Mouse (Mus musculus): ENCODE data around the gene Zfp82. TPM values are rescaled to one million over a fixed set of nuclear protein-coding genes. Genes with fewer than 3 reads are reported as not detected.
"Not testable (repeated sequence)": the region's sequence is repeated elsewhere in the genome, so short reads cannot be mapped to it uniquely, and the experiment has no call there.

Zfp82 gene
- 1 to 10 TPM; 1.4 to 1.7 TPM for total RNA-seq (2021)
- long read RNA-seq, experiment 1 = 0 reads
- long read RNA-seq, experiment 2, partial matches to known transcripts = 1 of 1 reads
- long read RNA-seq, experiment 2, other reads (novel, unspliced or antisense) = 0 of 1 reads

- peak; percentile 70 to 75 for DNase-seq
- intact Hi-C loops (cut with DNase I) = no loop called here
These were observed at the start of gene Zfp82 for GRCm38 (mm10) chr7:30072146-30073028. Gene Zfp82 (minus strand): TSS chr7:30072900.

- DNase-seq = no peak
These were observed 49.5 kb upstream of the Zfp82 start for GRCm38 (mm10) chr7:30122188-30122530.

GRCm38 (mm10) chr7:30121308-30122187 is 48.8 kb upstream of the Zfp82 start, which contains the start of gene Zfp382:
Gene Zfp382 (plus strand): TSS chr7:30121942.
- DNase-seq = peak; percentile 85 to 87
- intact Hi-C loops (cut with DNase I) = no loop called here

More at GRCm38 (mm10) chr7:30122188-30122530, 49.5 kb upstream of the Zfp82 start:
- intact Hi-C loops (cut with DNase I) = no loop called here

GRCm38 (mm10) chr7:30117935-30118334 is 45.2 kb upstream of the Zfp82 start:
- intact Hi-C loops (cut with DNase I); DNase-seq: not testable (repeated sequence)

GRCm38 (mm10) chr7:30116076-30116475 is 43.4 kb upstream of the Zfp82 start:
- no peak for DNase-seq
- intact Hi-C loops (cut with DNase I) = no loop called here

- DNase-seq = peak in 1 of 2 experiments; percentile 26
- intact Hi-C loops (cut with DNase I) = no loop called here
These were observed 26.6 kb upstream of the Zfp82 start for GRCm38 (mm10) chr7:30099297-30099696.

- intact Hi-C loops (cut with DNase I) = no loop called here
- no peak for DNase-seq
These were observed 22.9 kb upstream of the Zfp82 start for GRCm38 (mm10) chr7:30095551-30096125.

GRCm38 (mm10) chr7:30094646-30095429 is 22.1 kb upstream of the Zfp82 start, which contains the start of gene Zfp260:
Gene Zfp260 (plus strand): TSS chr7:30094777.
- DNase-seq = peak; percentile 82 to 85
- intact Hi-C loops (cut with DNase I) = loop anchor here (5.0 kb wide), 1 partner anchor 82 kb away; no protein-coding TSS in a partner anchor

- DNase-seq = no peak
- intact Hi-C loops (cut with DNase I) = loop anchor here (5.0 kb wide), 1 partner anchor 83 kb away; no protein-coding TSS in a partner anchor
These were observed 21.3 kb upstream of the Zfp82 start for GRCm38 (mm10) chr7:30093918-30094415.

GRCm38 (mm10) chr7:30092666-30093065 is 20.0 kb upstream of the Zfp82 start:
- intact Hi-C loops (cut with DNase I) = loop anchor here (5.0 kb wide), 1 partner anchor 85 kb away; no protein-coding TSS in a partner anchor

GRCm38 (mm10) chr7:30090970-30091585 is 18.4 kb upstream of the Zfp82 start:
- no peak for DNase-seq
- intact Hi-C loops (cut with DNase I) = loop anchor here (5.0 kb wide), 1 partner anchor 86 kb away; no protein-coding TSS in a partner anchor

More at GRCm38 (mm10) chr7:30092666-30093065, 20.0 kb upstream of the Zfp82 start:
- no peak for DNase-seq

GRCm38 (mm10) chr7:30090092-30090969 is 17.6 kb upstream of the Zfp82 start, which contains the start of the genes Gm26920 and Zfp566:
Gene Gm26920 (minus strand): TSS chr7:30090410.
Gene Zfp566 (minus strand): TSS chr7:30090527.
- DNase-seq = peak; percentile 95 to 96
- intact Hi-C loops (cut with DNase I) = loop anchor here (5.0 kb wide), 1 partner anchor 87 kb away; no protein-coding TSS in a partner anchor

GRCm38 (mm10) chr7:30089405-30089804 is 16.7 kb upstream of the Zfp82 start:
- DNase-seq = no peak
- intact Hi-C loops (cut with DNase I) = loop anchor here (5.0 kb wide), 1 partner anchor 72 kb away; no protein-coding TSS in a partner anchor

- DNase-seq = no peak
- intact Hi-C loops (cut with DNase I) = loop anchor here (5.0 kb wide), 1 partner anchor 69 kb away; no protein-coding TSS in a partner anchor
These were observed 13.8 kb upstream of the Zfp82 start for GRCm38 (mm10) chr7:30086524-30086923.

GRCm38 (mm10) chr7:30064622-30065021 is 8.1 kb downstream of the Zfp82 start:
- no peak for DNase-seq

GRCm38 (mm10) chr7:30062478-30062877 is 10.2 kb downstream of the Zfp82 start:
- intact Hi-C loops (cut with DNase I) = no loop called here
- DNase-seq = no peak

More at GRCm38 (mm10) chr7:30064622-30065021, 8.1 kb downstream of the Zfp82 start:
- intact Hi-C loops (cut with DNase I) = loop anchor here (5.0 kb wide), 1 partner anchor 42 kb away; no protein-coding TSS in a partner anchor

- no peak for DNase-seq
- intact Hi-C loops (cut with DNase I) = no loop called here
These were observed 12.4 kb downstream of the Zfp82 start for GRCm38 (mm10) chr7:30060341-30060740.

Data from gastrocnemius, postnatal 36 days (tissue).